Mouse (Mus musculus) erythroblast, adult 5-6 weeks (primary cell): ENCODE data around the gene Gm1993. TPM values are rescaled to one million over a fixed set of nuclear protein-coding genes. Genes with fewer than 3 reads are reported as not detected.
"Not testable (repeated sequence)": the region's sequence is repeated elsewhere in the genome, so short reads cannot be mapped to it uniquely, and the experiment has no call there.

Experiments used
- ATAC-seq: replicated peaks from 2 replicates; pipeline ENCODE4 v1.8.0; 2016; ENCODE audit warnings: moderate number of reproducible peaks, mild to moderate bottlenecking, moderate TSS enrichment, inconsistent platforms; ENCODE audit not compliant: poor library complexity, low FRiP score, severe bottlenecking
- total RNA-seq, 2 experiments: library from RNA; stranded (forward) in 1 of 2; stranded (reverse) in 1 of 2; fragments of 150-400 nt in 1 of 2; fragments of 200-764, 138-1000 nt in 1 of 2; gene quantifications; 2 replicates each; pipeline versions ENCODE4 v1.2.3 to v1.2.4; 2015 to 2017; ENCODE audit warnings: low replicate concordance in 2 of 2

The Gm1993 gene
- total RNA-seq (2015; ENCODE audit: low replicate concordance) (not detected in 2 replicates), total RNA-seq (2017; ENCODE audit: low replicate concordance) (not detected in 2 replicates)

GRCm38 (mm10) chrX:25570352-25570751 lies at the start of gene Gm1993:
TSS of gene Gm1993 (minus strand) at chrX:25570452.
- not testable (repeated sequence) for ATAC-seq
